Mouse (Mus musculus) kidney, adult 2 months (tissue): ENCODE measurements around the gene Vrk1.

Experiments
- CTCF ChIP-seq: fragments of 200-500 bp; conservative IDR thresholded peaks from 2 replicates; pipeline ENCODE4 v1.5.1; 2011; ENCODE audit warnings: low read depth, mild to moderate bottlenecking, control low read depth, low read length, moderate library complexity, mixed read lengths; ENCODE audit not compliant: insufficient read depth, insufficient read length
- POLR2A ChIP-seq: fragments of 200-500 bp; IDR thresholded peaks from one replicate; pipeline ENCODE4 v1.6.1; 2011; ENCODE audit warnings: low read depth, low read length, control low read depth

- no peak for TF ChIP-seq CTCF
- TF ChIP-seq POLR2A: no peak
These were observed 28.7 kb upstream of the Vrk1 start for GRCm38 (mm10) chr12:105981121-105981973.
